In the genomic region with DNA sequence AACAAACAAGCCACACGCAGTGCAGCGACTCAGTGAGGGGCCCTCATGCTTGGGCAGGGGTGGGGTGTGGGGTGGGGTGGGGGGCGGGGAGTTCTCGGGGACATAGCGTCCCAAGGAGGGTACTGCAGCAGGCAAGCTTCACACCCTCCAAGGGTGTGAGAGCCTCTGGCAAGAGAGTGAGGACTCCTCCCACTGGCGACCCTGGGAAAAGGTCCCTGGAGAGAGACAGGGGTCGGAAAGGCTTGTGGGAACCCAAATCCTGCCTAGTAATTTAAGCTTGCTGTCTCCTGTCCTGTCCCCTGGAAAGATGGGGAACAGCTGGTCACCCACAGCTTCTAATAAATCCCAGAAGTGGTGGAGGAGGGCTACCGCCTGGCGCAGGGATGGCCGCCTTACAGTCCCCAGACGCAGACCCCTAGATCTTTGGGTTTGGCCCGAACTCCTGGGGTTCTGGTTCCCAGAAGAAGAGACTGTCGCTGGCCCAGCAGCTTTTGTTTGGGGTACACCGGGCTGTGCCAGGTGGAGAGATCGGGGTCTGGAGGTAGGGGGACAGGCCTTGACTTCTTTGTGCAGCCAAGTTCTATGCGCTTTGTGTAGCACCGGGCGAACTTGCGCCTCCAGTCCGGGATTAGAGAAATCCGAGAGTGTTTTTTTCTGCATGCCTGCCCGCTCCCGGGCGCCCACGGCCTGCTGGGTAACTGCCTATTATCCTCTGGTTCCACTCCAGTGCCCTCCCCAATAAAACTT, we compare ENCODE assay signal across 9 mouse cellular contexts. TPM values are rescaled to one million over a fixed set of nuclear protein-coding genes. Genes with fewer than 3 reads are reported as not detected.
DNase-seq lines count a peak whose midpoint lies in the region.
"Had no signal": no experiment of that assay in that cellular context is flagged by ENCODE, and none has a peak within 500 bp of the region (broad histone marks: within the 10 kb centered on the region; RNA-seq: fewer than 3 reads in every experiment).

No protein-coding gene starts in this region.

- peak; percentile 53 for DNase-seq in ES-CJ7 (ENCODE audit: low read depth, low spot score)
- peak; percentile 78 for DNase-seq in forebrain, embryonic 10.5 days (ENCODE audit: extremely low spot score, low spot score)
- peak; percentile 32 for DNase-seq in kidney, adult 18-20 months
- DNase-seq in lung, postnatal 4 days: peak; percentile 10 to 47
- DNase-seq in cerebellum, adult 11-12 months: no peak
- no peak for DNase-seq in natural killer cell, adult 2 months (ENCODE audit: low spot score in 2 of 2)
- no peak for DNase-seq in right cerebral cortex, postnatal 36 days (ENCODE audit: low spot score in 2 of 2)
- DNase-seq in adrenal gland, postnatal 14 days: no peak

- peak overlapping the region; percentile 48 for H3K4me3 ChIP-seq in forebrain, embryonic 10.5 days

- peaks cover 59% of the 10 kb centered on the region for H3K4me1 ChIP-seq in forebrain, embryonic 10.5 days

- under 1% methylated on average over 25 of the region's 25 CpGs for WGBS in forebrain, embryonic 10.5 days

- H3K27ac ChIP-seq in forebrain, embryonic 10.5 days: peak overlapping the region; percentile 93

- H3K36me3 ChIP-seq in forebrain, embryonic 10.5 days (replicated peaks): no peaks in the 10 kb centered on the region

- peaks cover 96% of the 10 kb centered on the region for H3K27me3 ChIP-seq in forebrain, embryonic 10.5 days (ENCODE audit: poor library complexity, severe bottlenecking)

- no peaks in the 10 kb centered on the region for H3K9me3 ChIP-seq in forebrain, embryonic 10.5 days

RNA-seq across cellular contexts. Expression of a gene that starts 56.1 kb away (rescaled TPM):
- 7.7 and 9.4 TPM in 2 replicates for polyA plus RNA-seq in forebrain, embryonic 10.5 days (2016; fragmentation: Nextera tagmentation; extraction: Ambion mirVana)
- 0.15 TPM in 1 of 2 replicates, not detected in the other for total RNA-seq in adrenal gland, postnatal 14 days (2021)
- total RNA-seq: MEL had no signal

Comparison
In these comparisons a context has a peak if more than half of its experiments do, and no peak if none do; other contexts are left out.
1. DNase-seq: peak in ES-CJ7 (single experiment), forebrain, embryonic 10.5 days (single experiment), kidney, adult 18-20 months (single experiment) and lung, postnatal 4 days (2 of 2); none in cerebellum, adult 11-12 months (single experiment), natural killer cell, adult 2 months (0 of 2), right cerebral cortex, postnatal 36 days (0 of 2) and adrenal gland, postnatal 14 days (single experiment).